Mouse (Mus musculus): ENCODE data around the gene Btbd19. TPM values are rescaled to one million over a fixed set of nuclear protein-coding genes. Genes with fewer than 3 reads are reported as not detected.

Btbd19 gene
- polyA plus RNA-seq, 1 experiment: 23.7 TPM

GRCm38 (mm10) chr4:117133366-117133796 lies 7.9 kb upstream of the Btbd19 start:
- H3ac ChIP-seq (ENCODE audit: control insufficient read depth, insufficient read length, low read depth): peak overlapping the region; percentile 97
- H3K36me3 ChIP-seq (ENCODE audit: control insufficient read depth, insufficient read depth): peaks cover 26% of the 10 kb centered on the region
- no peak for TF ChIP-seq USF1 (IDR thresholded peaks at IDR 0.05; ENCODE audit: low read depth)
- no peak for TF ChIP-seq MAX (IDR thresholded peaks at IDR 0.05)
- TF ChIP-seq CEBPB (IDR thresholded peaks at IDR 0.05; ENCODE audit: low read depth): no peak
- TF ChIP-seq CTCF (IDR thresholded peaks at IDR 0.05; ENCODE audit: control insufficient read depth, insufficient read depth, insufficient read length): no peak
- TF ChIP-seq MYOG (IDR thresholded peaks at IDR 0.05; ENCODE audit: control insufficient read depth, extremely low read depth, insufficient read length): no peak
- TF ChIP-seq MYOD1 (IDR thresholded peaks at IDR 0.05; ENCODE audit: control insufficient read depth, insufficient read length, low read depth): no peak
- no peak for TF ChIP-seq FOSL1 (IDR thresholded peaks at IDR 0.05; ENCODE audit: insufficient read depth, low read length, poor library complexity, severe bottlenecking)
- peak overlapping the region; percentile 75 for H3K4me3 ChIP-seq (ENCODE audit: insufficient read depth, poor library complexity, severe bottlenecking)
- peaks cover 25% of the 10 kb centered on the region for H3K79me2 ChIP-seq (ENCODE audit: control insufficient read depth, insufficient read depth)
- no peaks in the 10 kb centered on the region for H3K27me3 ChIP-seq (ENCODE audit: control insufficient read depth, insufficient read depth, insufficient read length)
- peaks cover 13% of the 10 kb centered on the region for H3K79me3 ChIP-seq (ENCODE audit: low read depth)

GRCm38 (mm10) chr4:117132794-117133143 lies 7.2 kb upstream of the Btbd19 start:
- peaks cover 25% of the 10 kb centered on the region for H3K79me2 ChIP-seq (ENCODE audit: control insufficient read depth, insufficient read depth)
- H3K27me3 ChIP-seq (ENCODE audit: control insufficient read depth, insufficient read depth, insufficient read length): no peaks in the 10 kb centered on the region
- H3K36me3 ChIP-seq (ENCODE audit: control insufficient read depth, insufficient read depth): peaks cover 32% of the 10 kb centered on the region
- peaks cover 13% of the 10 kb centered on the region for H3K79me3 ChIP-seq (ENCODE audit: low read depth)
- TF ChIP-seq CTCF (IDR thresholded peaks at IDR 0.05; ENCODE audit: control insufficient read depth, insufficient read depth, insufficient read length) (no peak), CEBPB (IDR thresholded peaks at IDR 0.05; ENCODE audit: low read depth) (no peak), MYOD1 (IDR thresholded peaks at IDR 0.05; ENCODE audit: control insufficient read depth, insufficient read length, low read depth) (no peak), USF1 (IDR thresholded peaks at IDR 0.05; ENCODE audit: low read depth) (no peak), MYOG (IDR thresholded peaks at IDR 0.05; ENCODE audit: control insufficient read depth, extremely low read depth, insufficient read length) (no peak), MAX (IDR thresholded peaks at IDR 0.05) (no peak), FOSL1 (IDR thresholded peaks at IDR 0.05; ENCODE audit: insufficient read depth, low read length, poor library complexity, severe bottlenecking) (no peak)
- H3K4me3 ChIP-seq (ENCODE audit: insufficient read depth, poor library complexity, severe bottlenecking): peak overlapping the region; percentile 75
- H3ac ChIP-seq (ENCODE audit: control insufficient read depth, insufficient read length, low read depth): peak overlapping the region; percentile 97

GRCm38 (mm10) chr4:117131890-117132793 lies 6.6 kb upstream of the Btbd19 start:
- H3K27me3 ChIP-seq (ENCODE audit: control insufficient read depth, insufficient read depth, insufficient read length): no peaks in the 10 kb centered on the region
- peaks cover 13% of the 10 kb centered on the region for H3K79me3 ChIP-seq (ENCODE audit: low read depth)
- peaks cover 37% of the 10 kb centered on the region for H3K36me3 ChIP-seq (ENCODE audit: control insufficient read depth, insufficient read depth)
- peaks cover 25% of the 10 kb centered on the region for H3K79me2 ChIP-seq (ENCODE audit: control insufficient read depth, insufficient read depth)
- H3K4me3 ChIP-seq (ENCODE audit: insufficient read depth, poor library complexity, severe bottlenecking): peak overlapping the region; percentile 75
- peak overlapping the region; percentile 97 for H3ac ChIP-seq (ENCODE audit: control insufficient read depth, insufficient read length, low read depth)
- TF ChIP-seq CTCF (IDR thresholded peaks at IDR 0.05; ENCODE audit: control insufficient read depth, insufficient read depth, insufficient read length) (no peak), MYOD1 (IDR thresholded peaks at IDR 0.05; ENCODE audit: control insufficient read depth, insufficient read length, low read depth) (peak; percentile 30)

GRCm38 (mm10) chr4:117131198-117131597 lies 5.7 kb upstream of the Btbd19 start:
- Histone ChIP-seq H3K27me3 (ENCODE audit: control insufficient read depth, insufficient read depth, insufficient read length) (no peaks in the 10 kb centered on the region), H3K79me3 (ENCODE audit: low read depth) (peaks cover 13% of the 10 kb centered on the region), H3K79me2 (ENCODE audit: control insufficient read depth, insufficient read depth) (peaks cover 25% of the 10 kb centered on the region), H3K36me3 (ENCODE audit: control insufficient read depth, insufficient read depth) (peaks cover 39% of the 10 kb centered on the region), H3K4me3 (ENCODE audit: insufficient read depth, poor library complexity, severe bottlenecking) (no peak overlapping the region), H3ac (ENCODE audit: control insufficient read depth, insufficient read length, low read depth) (no peak overlapping the region)
- TF ChIP-seq CEBPB (IDR thresholded peaks at IDR 0.05; ENCODE audit: low read depth) (no peak), MYOG (IDR thresholded peaks at IDR 0.05; ENCODE audit: control insufficient read depth, extremely low read depth, insufficient read length) (no peak), FOSL1 (IDR thresholded peaks at IDR 0.05; ENCODE audit: insufficient read depth, low read length, poor library complexity, severe bottlenecking) (no peak), MYOD1 (IDR thresholded peaks at IDR 0.05; ENCODE audit: control insufficient read depth, insufficient read length, low read depth) (no peak), USF1 (IDR thresholded peaks at IDR 0.05; ENCODE audit: low read depth) (no peak), CTCF (IDR thresholded peaks at IDR 0.05; ENCODE audit: control insufficient read depth, insufficient read depth, insufficient read length) (no peak), MAX (IDR thresholded peaks at IDR 0.05) (no peak)

GRCm38 (mm10) chr4:117130790-117131189 lies 5.3 kb upstream of the Btbd19 start:
- no peak overlapping the region for H3K4me3 ChIP-seq (ENCODE audit: insufficient read depth, poor library complexity, severe bottlenecking)
- peaks cover 39% of the 10 kb centered on the region for H3K36me3 ChIP-seq (ENCODE audit: control insufficient read depth, insufficient read depth)
- H3K79me3 ChIP-seq (ENCODE audit: low read depth): peaks cover 13% of the 10 kb centered on the region
- TF ChIP-seq MYOG (IDR thresholded peaks at IDR 0.05; ENCODE audit: control insufficient read depth, extremely low read depth, insufficient read length) (no peak), MYOD1 (IDR thresholded peaks at IDR 0.05; ENCODE audit: control insufficient read depth, insufficient read length, low read depth) (peak; percentile 33), FOSL1 (IDR thresholded peaks at IDR 0.05; ENCODE audit: insufficient read depth, low read length, poor library complexity, severe bottlenecking) (no peak), USF1 (IDR thresholded peaks at IDR 0.05; ENCODE audit: low read depth) (peak; percentile 31)
- peaks cover 25% of the 10 kb centered on the region for H3K79me2 ChIP-seq (ENCODE audit: control insufficient read depth, insufficient read depth)
- no peak overlapping the region for H3ac ChIP-seq (ENCODE audit: control insufficient read depth, insufficient read length, low read depth)
- H3K27me3 ChIP-seq (ENCODE audit: control insufficient read depth, insufficient read depth, insufficient read length): no peaks in the 10 kb centered on the region

Data from C2C12 (cell line).